Mouse (Mus musculus) CH12F3 (cell line): ENCODE results near the gene Ppp1r12b.

Experiments
- in situ Hi-C: fragments of 300-500 bp; cut with MboI; formaldehyde crosslinking; loops from 2 replicates; pipeline ENCODE4 v1.14.3; 2020; ENCODE audit warnings: low sequenced_read_pairs

Ppp1r12b gene

GRCm38 (mm10) chr1:134854325-134854982 is 101.3 kb downstream of the Ppp1r12b start:
- in situ Hi-C loops = no loop called here

- in situ Hi-C loops = no loop called here
These were observed 102.9 kb downstream of the Ppp1r12b start for GRCm38 (mm10) chr1:134852797-134853196.

GRCm38 (mm10) chr1:134851211-134851610 is 104.5 kb downstream of the Ppp1r12b start:
- in situ Hi-C loops = no loop called here

GRCm38 (mm10) chr1:134850361-134850760 is 105.4 kb downstream of the Ppp1r12b start:
- in situ Hi-C loops = no loop called here

- in situ Hi-C loops = no loop called here
These were observed 107.9 kb downstream of the Ppp1r12b start for GRCm38 (mm10) chr1:134847851-134848250.

- in situ Hi-C loops = no loop called here
These were observed 109.3 kb downstream of the Ppp1r12b start for GRCm38 (mm10) chr1:134846295-134846988.

GRCm38 (mm10) chr1:134843369-134843768 is 112.4 kb downstream of the Ppp1r12b start:
- in situ Hi-C loops = no loop called here

GRCm38 (mm10) chr1:134836909-134837480 is 118.7 kb downstream of the Ppp1r12b start:
- in situ Hi-C loops = loop anchor here (10.0 kb wide), 1 partner anchor 92 kb away; no protein-coding TSS in a partner anchor

GRCm38 (mm10) chr1:134830881-134831280 is 124.9 kb downstream of the Ppp1r12b start:
- in situ Hi-C loops = loop anchor here (10.0 kb wide), 1 partner anchor 86 kb away; no protein-coding TSS in a partner anchor

GRCm38 (mm10) chr1:134829635-134830034 is 126.1 kb downstream of the Ppp1r12b start:
- in situ Hi-C loops = loop anchor here (10.0 kb wide), 1 partner anchor 85 kb away; no protein-coding TSS in a partner anchor

GRCm38 (mm10) chr1:134824896-134825295 is 130.8 kb downstream of the Ppp1r12b start:
- in situ Hi-C loops = no loop called here

GRCm38 (mm10) chr1:134823842-134824241 is 131.9 kb downstream of the Ppp1r12b start:
- in situ Hi-C loops = no loop called here

GRCm38 (mm10) chr1:134823323-134823722 is 132.4 kb downstream of the Ppp1r12b start:
- in situ Hi-C loops = no loop called here

GRCm38 (mm10) chr1:134820882-134821281 is 134.9 kb downstream of the Ppp1r12b start:
- in situ Hi-C loops = no loop called here

GRCm38 (mm10) chr1:134819196-134819595 is 136.5 kb downstream of the Ppp1r12b start:
- in situ Hi-C loops = no loop called here

GRCm38 (mm10) chr1:134818716-134819115 is 137.0 kb downstream of the Ppp1r12b start:
- in situ Hi-C loops = no loop called here

GRCm38 (mm10) chr1:134817916-134818595 is 137.7 kb downstream of the Ppp1r12b start:
- in situ Hi-C loops = no loop called here

GRCm38 (mm10) chr1:134817120-134817519 is 138.6 kb downstream of the Ppp1r12b start:
- in situ Hi-C loops = no loop called here

GRCm38 (mm10) chr1:134816617-134817016 is 139.1 kb downstream of the Ppp1r12b start:
- in situ Hi-C loops = no loop called here

GRCm38 (mm10) chr1:134815748-134816147 is 140.0 kb downstream of the Ppp1r12b start:
- in situ Hi-C loops = no loop called here

- in situ Hi-C loops = no loop called here
These were observed 150.3 kb downstream of the Ppp1r12b start for GRCm38 (mm10) chr1:134805471-134805870.
